Mouse (Mus musculus): ENCODE data around the gene Ubap2l.

GRCm38 (mm10) chr3:89956177-89956971 lies 96.1 kb downstream of the Ubap2l start:
- TF ChIP-seq GATA1 (IDR thresholded peaks at IDR 0.05; ENCODE audit: low read length) (no peak), TAL1 (IDR thresholded peaks at IDR 0.05; ENCODE audit: low read length) (no peak)

All from erythroblast, embryonic 14.5 days (primary cell).